Mouse (Mus musculus): ENCODE data around the gene Nqo2. TPM values are rescaled to one million over a fixed set of nuclear protein-coding genes. Genes with fewer than 3 reads are reported as not detected.

The Nqo2 gene
- total and polyA plus RNA-seq, 3 experiments, result 4.3 to 11.2 (median 10.7) TPM

DNA sequence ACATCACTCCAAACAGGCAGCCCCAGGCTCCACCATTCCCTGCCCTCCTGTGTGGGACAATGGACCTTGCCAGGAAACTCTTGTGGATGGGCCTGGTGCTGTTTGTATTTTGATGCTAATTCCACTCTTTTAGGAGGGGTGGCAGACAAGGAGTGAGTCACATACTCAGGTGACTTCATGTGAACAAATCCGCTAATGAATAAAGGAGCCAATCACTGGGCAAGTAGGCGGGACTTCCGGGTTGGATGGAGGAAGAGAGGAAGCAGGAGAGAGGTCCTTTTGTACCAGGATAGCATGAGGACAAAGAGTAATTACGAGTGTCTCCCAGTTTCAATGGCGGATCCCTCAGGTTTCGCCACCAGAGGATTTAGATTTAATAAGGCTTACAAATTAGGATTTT lies 43.4 kb upstream of the Nqo2 start:
- Histone ChIP-seq H3K27ac (ENCODE audit: insufficient read depth, low read depth) (no peak overlapping the region), H3K79me2 (replicated peaks; ENCODE audit: control insufficient read depth, extremely low read depth, insufficient read depth, poor library complexity, severe bottlenecking) (no peaks in the 10 kb centered on the region), H3K36me3 (replicated peaks in 1 of 2; ENCODE audit: control insufficient read depth in 1 of 2, insufficient read depth in 1 of 2, low read length in 1 of 2) (peaks cover 0 to 6% of the 10 kb centered on the region in 2 experiments), H3K27me3 (replicated peaks) (no peaks in the 10 kb centered on the region), H3K4me1 (ENCODE audit: control insufficient read depth in 1 of 2, insufficient read depth in 2 of 2) (no peaks in the 10 kb centered on the region), H3K4me2 (ENCODE audit: insufficient read depth, low read depth, poor library complexity, severe bottlenecking) (no peak overlapping the region), H3K4me3 (replicated peaks in 1 of 3; ENCODE audit: low read depth in 2 of 3, low read length in 2 of 3, poor library complexity in 1 of 3) (no peak overlapping the region), H3K9ac (ENCODE audit: insufficient read depth, low read depth) (no peak overlapping the region), H3K9me3 (replicated peaks; ENCODE audit: low read length) (no peaks in the 10 kb centered on the region)
- TF ChIP-seq MAFK (IDR thresholded peaks at IDR 0.05; ENCODE audit: insufficient replicate concordance, low read length) (no peak), POLR2A (IDR thresholded peaks at IDR 0.05; ENCODE audit: low read depth, low read length) (no peak), SMC3 (IDR thresholded peaks at IDR 0.05; ENCODE audit: low read depth, low read length) (no peak), NELFE (IDR thresholded peaks at IDR 0.05; ENCODE audit: low read depth, low read length) (no peak)
- dilution Hi-C loops (cut with MboI; ENCODE audit: extremely low pct_ligation_motif_present, extremely low pct_unique_long_range_greater_than_20kb, low sequenced_read_pairs), result no loop called here
- in situ Hi-C loops (cut with MboI; ENCODE audit: low pct_ligation_motif_present, low pct_unique_long_range_greater_than_20kb, low sequenced_read_pairs), result loop anchor here (25.0 kb wide), 1 partner anchor 1059 kb away; the partner anchor contains the start of gene Serpinb1a
- no peak for DNase-seq (ENCODE audit: extremely low read depth)

DNA sequence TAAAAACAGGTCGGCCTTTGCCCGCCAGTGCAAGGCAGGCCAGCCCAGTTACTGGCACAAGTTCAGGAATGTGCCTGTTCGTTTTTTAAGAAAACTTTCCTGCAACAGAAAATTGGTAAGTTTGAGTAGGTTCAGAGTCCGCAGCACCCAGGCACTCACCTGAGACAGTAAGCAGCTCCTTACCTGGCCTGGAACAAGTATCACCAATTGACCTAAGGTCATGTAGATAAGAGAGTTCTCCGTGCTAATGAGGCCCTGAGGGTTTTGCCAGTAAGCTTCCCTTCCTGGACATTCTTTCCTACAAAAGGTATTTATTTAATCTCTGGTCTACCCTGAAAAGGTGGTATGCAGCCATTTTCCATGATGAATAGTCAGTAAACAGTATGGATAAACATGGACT lies 42.8 kb upstream of the Nqo2 start:
- DNase-seq (ENCODE audit: extremely low read depth), result no peak
- Histone ChIP-seq H3K4me2 (ENCODE audit: insufficient read depth, low read depth, poor library complexity, severe bottlenecking) (no peak overlapping the region), H3K27ac (ENCODE audit: insufficient read depth, low read depth) (no peak overlapping the region), H3K4me1 (ENCODE audit: control insufficient read depth in 1 of 2, insufficient read depth in 2 of 2) (no peaks in the 10 kb centered on the region), H3K9me3 (replicated peaks; ENCODE audit: low read length) (no peaks in the 10 kb centered on the region), H3K36me3 (replicated peaks in 1 of 2; ENCODE audit: control insufficient read depth in 1 of 2, insufficient read depth in 1 of 2, low read length in 1 of 2) (peaks cover 0 to 6% of the 10 kb centered on the region in 2 experiments), H3K9ac (ENCODE audit: insufficient read depth, low read depth) (no peak overlapping the region), H3K4me3 (replicated peaks in 1 of 3; ENCODE audit: low read depth in 2 of 3, low read length in 2 of 3, poor library complexity in 1 of 3) (no peak overlapping the region), H3K79me2 (replicated peaks; ENCODE audit: control insufficient read depth, extremely low read depth, insufficient read depth, poor library complexity, severe bottlenecking) (no peaks in the 10 kb centered on the region), H3K27me3 (replicated peaks) (no peaks in the 10 kb centered on the region)
- in situ Hi-C loops (cut with MboI; ENCODE audit: low pct_ligation_motif_present, low pct_unique_long_range_greater_than_20kb, low sequenced_read_pairs) (loop anchor here (25.0 kb wide), 1 partner anchor 1059 kb away; the partner anchor contains the start of gene Serpinb1a), dilution Hi-C loops (cut with MboI; ENCODE audit: extremely low pct_ligation_motif_present, extremely low pct_unique_long_range_greater_than_20kb, low sequenced_read_pairs) (no loop called here)
- no peak for TF ChIP-seq MAZ (IDR thresholded peaks at IDR 0.05; ENCODE audit: low read depth, low read length)
- no peak for TF ChIP-seq CTCF (conservative IDR thresholded peaks at IDR 0.05 in 1 of 2, IDR thresholded peaks at IDR 0.05 in 1 of 2; ENCODE audit: low read depth in 2 of 2, low read length in 2 of 2)
- TF ChIP-seq TBP (conservative IDR thresholded peaks at IDR 0.05; ENCODE audit: low read depth, low read length), result no peak
- no peak for TF ChIP-seq MAFK (IDR thresholded peaks at IDR 0.05; ENCODE audit: insufficient replicate concordance, low read length)
- TF ChIP-seq UBTF (IDR thresholded peaks at IDR 0.05; ENCODE audit: low read depth, low read length), result no peak
- TF ChIP-seq PAX5 (IDR thresholded peaks at IDR 0.05; ENCODE audit: low read length), result no peak

DNA sequence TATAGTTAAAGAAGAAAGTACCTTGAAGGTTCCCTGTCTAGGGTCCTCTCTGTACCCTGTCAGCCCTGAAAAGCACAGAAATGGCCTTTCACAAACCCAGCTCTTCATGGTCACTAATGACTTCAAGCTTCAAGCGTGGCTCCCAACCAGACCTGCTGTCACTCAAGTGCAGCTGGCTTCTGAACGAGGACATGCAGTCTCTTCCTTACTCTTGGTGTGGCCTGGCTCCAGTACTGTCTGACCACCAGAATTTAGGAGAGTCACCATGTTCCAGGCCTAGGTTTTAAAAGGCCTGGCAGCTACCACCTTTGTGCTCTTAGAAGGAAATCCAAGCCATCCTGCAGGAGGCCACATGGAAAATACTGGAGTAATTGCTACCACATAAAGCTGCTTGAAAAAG lies 34.2 kb upstream of the Nqo2 start:
- H3K4me3 ChIP-seq (replicated peaks in 1 of 3; ENCODE audit: low read depth in 2 of 3, low read length in 2 of 3, poor library complexity in 1 of 3), result no peak overlapping the region
- dilution Hi-C loops (cut with MboI; ENCODE audit: extremely low pct_ligation_motif_present, extremely low pct_unique_long_range_greater_than_20kb, low sequenced_read_pairs), result no loop called here
- H3K36me3 ChIP-seq (replicated peaks in 1 of 2; ENCODE audit: control insufficient read depth in 1 of 2, insufficient read depth in 1 of 2, low read length in 1 of 2), result peaks cover 0 to 3% of the 10 kb centered on the region in 2 experiments

More for the DNA sequence above, 34.2 kb upstream of the Nqo2 start:
- H3K9ac ChIP-seq (ENCODE audit: insufficient read depth, low read depth), result no peak overlapping the region
- no peaks in the 10 kb centered on the region for H3K27me3 ChIP-seq (replicated peaks)
- H3K27ac ChIP-seq (ENCODE audit: insufficient read depth, low read depth), result no peak overlapping the region
- no peak overlapping the region for H3K4me2 ChIP-seq (ENCODE audit: insufficient read depth, low read depth, poor library complexity, severe bottlenecking)
- H3K9me3 ChIP-seq (replicated peaks; ENCODE audit: low read length), result no peaks in the 10 kb centered on the region
- DNase-seq (ENCODE audit: extremely low read depth), result no peak
- TF ChIP-seq ZKSCAN1 (IDR thresholded peaks at IDR 0.05; ENCODE audit: borderline replicate concordance, low read depth, low read length) (no peak), RAD21 (IDR thresholded peaks at IDR 0.05; ENCODE audit: low read depth, low read length) (no peak), ELF1 (IDR thresholded peaks at IDR 0.05; ENCODE audit: low read depth, low read length) (no peak)
- in situ Hi-C loops (cut with MboI; ENCODE audit: low pct_ligation_motif_present, low pct_unique_long_range_greater_than_20kb, low sequenced_read_pairs), result no loop called here
- H3K79me2 ChIP-seq (replicated peaks; ENCODE audit: control insufficient read depth, extremely low read depth, insufficient read depth, poor library complexity, severe bottlenecking), result no peaks in the 10 kb centered on the region
- no peaks in the 10 kb centered on the region for H3K4me1 ChIP-seq (ENCODE audit: control insufficient read depth in 1 of 2, insufficient read depth in 2 of 2)
